Mouse (Mus musculus) kidney, adult 9 months (tissue): ENCODE measurements at regions not wholly inside any gene's neighbourhood (a gene's known extent, or its start where the extent isn't known, plus 50 kb on each side); places are given as distances from the start of the nearest gene placed in this dataset.
"Not testable (repeated sequence)": the region's sequence is repeated elsewhere in the genome, so short reads cannot be mapped to it uniquely, and the experiment has no call there.

Experiments used
- DNase-seq: peaks from one replicate; pipeline ENCODE4 v3.0.0; 2022

- no peak for DNase-seq
These were observed 251.2 kb upstream of the Kcnh8 start for GRCm38 (mm10) chr17:52351293-52351692.

GRCm38 (mm10) chr17:52350696-52351095 lies 251.8 kb upstream of the Kcnh8 start:
- no peak for DNase-seq

- no peak for DNase-seq
These were observed 252.6 kb upstream of the Kcnh8 start for GRCm38 (mm10) chr17:52349872-52350271.

GRCm38 (mm10) chr17:52348481-52349083 lies 253.9 kb upstream of the Kcnh8 start:
- no peak for DNase-seq

- DNase-seq = no peak
These were observed 281.9 kb upstream of the Kcnh8 start for GRCm38 (mm10) chr17:52320586-52320985.

- DNase-seq = no peak
These were observed 285.5 kb upstream of the Kcnh8 start for GRCm38 (mm10) chr17:52316976-52317375.

- no peak for DNase-seq
These were observed 286.6 kb upstream of the Kcnh8 start for GRCm38 (mm10) chr17:52315879-52316278.

GRCm38 (mm10) chr17:52315456-52315855 lies 287.1 kb upstream of the Kcnh8 start:
- not testable (repeated sequence) for DNase-seq

GRCm38 (mm10) chr17:52312043-52312442 lies 290.5 kb upstream of the Kcnh8 start:
- DNase-seq = no peak

GRCm38 (mm10) chr17:52308789-52309188 lies 293.7 kb upstream of the Kcnh8 start:
- DNase-seq = no peak

GRCm38 (mm10) chr17:52304133-52304532 lies 298.4 kb upstream of the Kcnh8 start:
- no peak for DNase-seq

GRCm38 (mm10) chr17:52303320-52303719 lies 299.2 kb upstream of the Kcnh8 start:
- no peak for DNase-seq

- no peak for DNase-seq
These were observed 302.7 kb upstream of the Kcnh8 start for GRCm38 (mm10) chr17:52299769-52300168.

- DNase-seq = no peak
These were observed 317.1 kb upstream of the Kcnh8 start for GRCm38 (mm10) chr17:52285392-52285791.

- no peak for DNase-seq
These were observed 320.2 kb upstream of the Kcnh8 start for GRCm38 (mm10) chr17:52282264-52282663.

- DNase-seq = no peak
These were observed 324.0 kb upstream of the Kcnh8 start for GRCm38 (mm10) chr17:52278523-52278922.

- no peak for DNase-seq
These were observed 333.7 kb upstream of the Kcnh8 start for GRCm38 (mm10) chr17:52268792-52269191.

GRCm38 (mm10) chr17:52251284-52251683 lies 351.2 kb upstream of the Kcnh8 start:
- no peak for DNase-seq

- DNase-seq = no peak
These were observed 376.9 kb upstream of the Kcnh8 start for GRCm38 (mm10) chr17:52225584-52225983.

GRCm38 (mm10) chr17:52220422-52220821 lies 382.1 kb upstream of the Kcnh8 start:
- DNase-seq = no peak

GRCm38 (mm10) chr17:52217411-52217810 lies 384.3 kb upstream of the Satb1 start:
- DNase-seq = no peak

GRCm38 (mm10) chr17:52212944-52213343 lies 379.9 kb upstream of the Satb1 start:
- DNase-seq = no peak

GRCm38 (mm10) chr17:52210483-52210882 lies 377.4 kb upstream of the Satb1 start:
- DNase-seq = no peak

- DNase-seq = no peak
These were observed 364.6 kb upstream of the Satb1 start for GRCm38 (mm10) chr17:52197731-52198130.

- DNase-seq = peak; percentile 37
These were observed 363.7 kb upstream of the Satb1 start for GRCm38 (mm10) chr17:52196811-52197210.
